Mouse (Mus musculus): ENCODE data around the gene Hba-a1. TPM values are rescaled to one million over a fixed set of nuclear protein-coding genes. Genes with fewer than 3 reads are reported as not detected.
"Not testable (repeated sequence)": the region's sequence is repeated elsewhere in the genome, so short reads cannot be mapped to it uniquely, and the experiment has no call there.

Gene Hba-a1
- total RNA-seq (2014; rRNA removed) (405 and 563 TPM in 2 replicates), polyA plus RNA-seq (2015; fragmentation: Nextera tagmentation; extraction: Ambion mirVana) (490 and 723 TPM in 2 replicates)

DNA sequence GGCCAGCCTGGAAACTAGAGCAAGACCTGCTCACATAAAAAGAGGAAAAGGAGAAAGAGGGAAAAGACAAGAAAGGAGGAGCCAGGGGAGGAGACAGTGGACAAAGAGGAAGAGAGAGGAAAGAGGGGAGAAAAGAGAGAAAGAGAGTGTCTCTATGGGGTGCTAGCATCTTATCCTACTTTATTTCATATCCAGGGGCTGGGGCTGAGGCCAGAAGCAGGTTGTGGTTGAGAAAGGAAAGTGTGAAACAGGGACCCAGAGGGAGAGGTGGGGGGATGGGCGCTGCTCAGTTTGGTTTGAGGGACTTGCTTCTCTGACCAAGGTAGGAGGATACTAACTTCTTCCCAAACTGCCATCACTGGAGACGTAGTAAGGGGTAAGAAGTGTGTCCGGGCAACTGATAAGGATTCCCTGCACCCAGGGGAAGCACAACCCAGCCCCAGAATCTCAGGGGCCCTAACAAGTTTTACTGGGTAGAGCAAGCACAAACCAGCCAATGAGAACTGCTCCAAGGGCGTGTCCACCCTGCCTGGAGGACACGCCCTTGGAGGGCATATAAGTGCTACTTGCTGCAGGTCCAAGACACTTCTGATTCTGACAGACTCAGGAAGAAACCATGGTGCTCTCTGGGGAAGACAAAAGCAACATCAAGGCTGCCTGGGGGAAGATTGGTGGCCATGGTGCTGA is at the start of gene Hba-a1:
Gene Hba-a1 (plus strand): TSS at position 421 of the 687 bp plus-strand sequence.
- ATAC-seq; H3K27me3 ChIP-seq (ENCODE audit: insufficient read depth, low read length); H3K9ac ChIP-seq; H3K36me3 ChIP-seq (ENCODE audit: insufficient read depth); H3K4me3 ChIP-seq (ENCODE audit: low read depth, low read length); H3K4me1 ChIP-seq (ENCODE audit: insufficient read depth); H3K9me3 ChIP-seq (ENCODE audit: low read length); H3K27ac ChIP-seq (ENCODE audit: low read depth, low read length); H3K4me2 ChIP-seq (ENCODE audit: low read depth); DNase-seq: not testable (repeated sequence)
- WGBS, result 86% methylated on average over 1 of the region's 5 CpGs

DNA sequence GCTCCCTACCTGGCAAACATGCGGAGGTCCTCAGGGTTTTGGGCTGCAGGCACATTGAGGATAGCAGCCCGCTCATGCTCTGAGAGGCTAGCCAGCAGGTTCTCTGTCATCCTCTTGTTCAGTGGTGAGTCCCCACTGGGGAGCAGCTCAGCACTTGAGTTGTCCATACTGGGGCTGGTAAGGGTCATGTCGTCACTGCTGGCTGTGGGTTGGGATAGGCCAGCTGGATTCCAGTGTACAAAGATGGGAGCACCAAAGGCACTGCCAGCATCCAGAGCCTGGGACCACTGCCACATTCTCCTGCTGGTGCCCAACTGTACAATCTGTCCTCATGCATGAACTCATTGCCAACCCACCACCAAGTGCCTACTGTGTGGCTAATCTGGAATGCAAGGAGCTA is 49.4 kb upstream of the Hba-a1 start:
- H3K9ac ChIP-seq, result no peak overlapping the region
- no peak overlapping the region for H3K4me2 ChIP-seq (ENCODE audit: low read depth)
- no peak overlapping the region for H3K4me3 ChIP-seq (ENCODE audit: low read depth, low read length)
- ATAC-seq, result peak; percentile 23
- H3K36me3 ChIP-seq (ENCODE audit: insufficient read depth), result peaks cover 33% of the 10 kb centered on the region
- H3K27ac ChIP-seq (ENCODE audit: low read depth, low read length), result no peak overlapping the region
- TF ChIP-seq CTCF (IDR thresholded peaks at IDR 0.05; ENCODE audit: low read depth), result no peak
- peaks cover 9% of the 10 kb centered on the region for H3K4me1 ChIP-seq (ENCODE audit: insufficient read depth)
- no peaks in the 10 kb centered on the region for H3K9me3 ChIP-seq (ENCODE audit: low read length)
- peak; percentile 39 for DNase-seq
- WGBS, result 83% methylated on average over 3 of the region's 3 CpGs
- no peaks in the 10 kb centered on the region for H3K27me3 ChIP-seq (ENCODE audit: insufficient read depth, low read length)

DNA sequence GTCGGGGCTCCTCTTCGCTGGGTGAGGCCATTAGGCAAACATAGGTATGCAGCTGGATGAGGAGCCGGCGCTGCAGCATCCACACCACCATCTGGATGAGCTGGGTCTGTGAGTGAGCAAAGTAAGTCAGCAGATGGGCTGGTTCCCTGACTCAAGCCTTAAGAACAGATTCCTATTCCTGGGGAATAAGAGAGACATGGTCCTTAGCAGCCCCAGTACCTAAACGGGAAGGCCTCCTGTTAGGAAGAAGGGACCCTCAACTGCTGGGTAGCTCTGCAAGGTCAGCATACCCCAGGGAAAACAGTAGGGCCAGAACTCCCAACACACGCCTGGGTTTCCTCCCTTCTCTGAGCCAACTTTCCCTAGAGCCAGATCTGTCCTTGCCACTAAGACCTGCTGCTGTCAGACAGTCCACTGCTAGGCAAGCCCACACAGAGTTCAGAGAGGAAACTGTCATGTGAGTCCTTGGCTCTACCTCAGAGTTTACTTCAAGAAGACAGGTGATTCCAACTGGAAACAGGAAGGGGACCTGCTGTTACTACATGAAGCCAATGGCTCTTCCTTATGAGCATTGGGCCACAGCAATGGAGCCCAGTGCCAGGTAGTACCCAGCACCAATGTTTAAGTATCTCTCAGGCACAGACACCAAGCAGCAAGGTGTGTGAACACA is 48.4 kb upstream of the Hba-a1 start:
- TF ChIP-seq CTCF (IDR thresholded peaks at IDR 0.05; ENCODE audit: low read depth), result no peak
- H3K4me2 ChIP-seq (ENCODE audit: low read depth), result no peak overlapping the region
- no peak overlapping the region for H3K4me3 ChIP-seq (ENCODE audit: low read depth, low read length)
- ATAC-seq (no peak), DNase-seq (no peak)
- H3K9me3 ChIP-seq (ENCODE audit: low read length), result no peaks in the 10 kb centered on the region
- no peaks in the 10 kb centered on the region for H3K27me3 ChIP-seq (ENCODE audit: insufficient read depth, low read length)
- peak overlapping the region; percentile 54; the same call in 1 of the 2 replicates for H3K27ac ChIP-seq (ENCODE audit: low read depth, low read length)
- 83% methylated on average over 6 of the region's 6 CpGs for WGBS
- peaks cover 26% of the 10 kb centered on the region for H3K36me3 ChIP-seq (ENCODE audit: insufficient read depth)
- H3K9ac ChIP-seq, result no peak overlapping the region
- H3K4me1 ChIP-seq (ENCODE audit: insufficient read depth), result peaks cover 9% of the 10 kb centered on the region

DNA sequence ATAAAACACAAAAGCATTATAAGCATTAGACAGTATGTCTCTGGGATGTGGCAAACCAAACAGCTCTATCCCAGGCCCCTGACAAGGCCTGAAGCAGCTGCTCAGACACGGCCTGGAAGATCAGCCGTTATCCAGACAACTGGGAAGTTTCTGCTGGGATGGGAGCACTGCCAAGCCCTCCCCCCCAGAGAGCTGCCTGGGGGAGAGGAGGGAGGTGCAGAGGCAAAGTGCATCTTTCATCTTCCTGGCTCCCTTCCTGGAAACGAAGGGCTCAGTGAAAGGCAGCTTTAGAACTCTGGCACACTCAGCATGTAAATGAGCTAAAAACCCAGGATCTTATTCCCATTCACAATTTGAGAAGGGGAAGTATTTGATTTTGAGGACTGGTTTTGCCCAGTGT is 47.7 kb upstream of the Hba-a1 start:
- Histone ChIP-seq H3K27me3 (ENCODE audit: insufficient read depth, low read length) (no peaks in the 10 kb centered on the region), H3K4me3 (ENCODE audit: low read depth, low read length) (no peak overlapping the region), H3K4me1 (ENCODE audit: insufficient read depth) (peaks cover 9% of the 10 kb centered on the region), H3K27ac (ENCODE audit: low read depth, low read length) (peak overlapping the region; percentile 63), H3K36me3 (ENCODE audit: insufficient read depth) (peaks cover 21% of the 10 kb centered on the region), H3K9me3 (ENCODE audit: low read length) (no peaks in the 10 kb centered on the region), H3K9ac (no peak overlapping the region), H3K4me2 (ENCODE audit: low read depth) (no peak overlapping the region)
- ATAC-seq (peak; percentile 76), DNase-seq (peak; percentile 83)
- WGBS, result 8% methylated on average over 3 of the region's 3 CpGs
- TF ChIP-seq CTCF (IDR thresholded peaks at IDR 0.05; ENCODE audit: low read depth), result no peak

DNA sequence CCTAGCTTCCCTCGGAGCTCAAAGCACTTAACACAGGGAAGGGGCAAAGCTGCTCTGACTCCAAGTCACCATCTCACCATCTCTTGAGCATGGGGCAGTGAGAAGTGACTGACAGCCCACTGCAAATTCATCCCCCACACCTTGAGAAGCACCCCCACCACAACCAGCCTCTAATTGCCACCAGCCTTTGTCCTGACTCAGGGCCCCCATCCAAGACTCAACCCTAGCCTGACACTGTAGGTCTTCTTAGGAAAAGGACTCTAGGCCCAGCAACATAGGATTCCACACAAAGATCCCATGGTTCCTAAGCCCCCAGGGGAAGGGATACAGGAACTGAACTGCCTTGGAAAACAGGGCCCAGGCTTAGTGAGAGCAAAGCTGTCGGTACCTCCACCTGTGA is 47.2 kb upstream of the Hba-a1 start:
- Histone ChIP-seq H3K27ac (ENCODE audit: low read depth, low read length) (peak overlapping the region; percentile 63), H3K9ac (peak overlapping the region; percentile 4; the same call in 1 of the 2 replicates), H3K4me2 (ENCODE audit: low read depth) (no peak overlapping the region), H3K4me3 (ENCODE audit: low read depth, low read length) (no peak overlapping the region), H3K4me1 (ENCODE audit: insufficient read depth) (peaks cover 9% of the 10 kb centered on the region), H3K36me3 (ENCODE audit: insufficient read depth) (peaks cover 17% of the 10 kb centered on the region), H3K9me3 (ENCODE audit: low read length) (no peaks in the 10 kb centered on the region), H3K27me3 (ENCODE audit: insufficient read depth, low read length) (no peaks in the 10 kb centered on the region)
- 37% methylated on average over 2 of the region's 2 CpGs for WGBS
- peak; percentile 16; the same call in 1 of the 2 replicates for ATAC-seq
- no peak for TF ChIP-seq CTCF (IDR thresholded peaks at IDR 0.05; ENCODE audit: low read depth)
- no peak for DNase-seq

DNA sequence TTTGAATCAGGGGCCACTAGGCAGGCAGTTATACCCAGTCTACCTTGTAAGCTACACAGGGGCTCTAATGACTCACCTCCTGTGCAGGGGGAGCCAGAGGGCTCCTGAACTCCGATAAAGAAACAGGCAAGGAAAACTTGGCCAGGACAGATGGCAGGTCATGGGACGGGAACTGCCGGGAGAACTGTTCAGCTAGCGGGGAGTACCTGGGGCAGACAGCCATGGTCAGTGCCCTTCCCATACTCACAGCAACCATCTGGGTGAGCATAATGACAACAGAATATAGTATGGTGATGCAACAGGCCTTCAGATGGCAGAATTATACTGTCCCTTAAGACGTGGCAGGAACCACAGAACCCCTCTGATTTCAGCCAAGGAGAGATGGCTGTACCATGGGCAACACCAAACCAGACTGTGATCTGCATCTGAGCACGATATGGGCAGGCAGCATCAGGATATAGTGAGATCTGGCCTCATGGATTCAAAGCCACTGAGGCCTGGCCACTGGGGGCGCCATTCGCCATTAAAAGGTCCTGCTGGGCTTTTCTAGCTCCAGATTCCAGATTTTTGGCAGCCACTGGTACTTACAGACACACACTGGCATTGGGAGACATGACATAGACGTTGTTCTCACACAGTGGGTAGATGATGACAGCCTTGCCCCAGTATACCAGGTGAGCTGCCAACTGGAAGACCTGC is 46.5 kb upstream of the Hba-a1 start:
- H3K4me3 ChIP-seq (ENCODE audit: low read depth, low read length), result no peak overlapping the region
- TF ChIP-seq CTCF (IDR thresholded peaks at IDR 0.05; ENCODE audit: low read depth), result peak; percentile 76
- peaks cover 9% of the 10 kb centered on the region for H3K4me1 ChIP-seq (ENCODE audit: insufficient read depth)
- WGBS, result 41% methylated on average over 9 of the region's 9 CpGs
- no peaks in the 10 kb centered on the region for H3K9me3 ChIP-seq (ENCODE audit: low read length)
- peaks cover 10% of the 10 kb centered on the region for H3K36me3 ChIP-seq (ENCODE audit: insufficient read depth)
- peak overlapping the region; percentile 4; the same call in 1 of the 2 replicates for H3K9ac ChIP-seq
- peak overlapping the region; percentile 63; the same call in 1 of the 2 replicates for H3K27ac ChIP-seq (ENCODE audit: low read depth, low read length)
- no peaks in the 10 kb centered on the region for H3K27me3 ChIP-seq (ENCODE audit: insufficient read depth, low read length)
- ATAC-seq, result 0 out of 2 replicates have a peak, but pooled peaks have one; percentile 12
- no peak overlapping the region for H3K4me2 ChIP-seq (ENCODE audit: low read depth)
- peak; percentile 77 for DNase-seq
